Mouse (Mus musculus): ENCODE results near the gene Slamf8.

The Slamf8 gene

GRCm38 (mm10) chr1:172532551-172532950, 57.8 kb downstream of the Slamf8 start:
- no peak for DNase-seq (ENCODE audit: low read depth, low spot score)
